Mouse (Mus musculus) naive thymus-derived CD4-positive, alpha-beta T cell, adult 2 months (primary cell): ENCODE results near the gene Sycn.
"Not testable (repeated sequence)": the region's sequence is repeated elsewhere in the genome, so short reads cannot be mapped to it uniquely, and the experiment has no call there.

Experiments
- DNase-seq: peaks from one replicate; pipeline ENCODE4 v3.0.0-alpha.2; 2011; ENCODE audit warnings: low read depth

Sycn gene

DNA sequence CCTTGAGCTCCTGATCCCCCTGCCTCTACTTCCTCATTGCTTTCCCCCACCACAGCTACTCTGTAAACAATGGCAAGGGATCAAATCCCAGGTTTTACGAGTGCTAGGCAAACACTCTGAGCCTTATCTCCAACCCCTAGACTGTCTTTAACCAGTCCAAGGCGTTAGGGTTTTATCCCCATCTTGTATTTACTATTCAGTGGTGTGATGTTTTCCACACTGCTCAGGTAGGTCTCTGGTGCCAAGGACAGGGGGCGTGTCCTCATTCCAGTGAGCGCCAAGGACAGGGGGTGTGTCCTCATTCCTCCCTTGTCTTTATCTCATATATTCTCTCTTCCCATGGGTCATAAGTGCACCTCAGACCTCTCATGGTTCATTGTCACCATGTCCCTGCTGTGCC lies at the start of gene Sycn:
Gene Sycn (plus strand): TSS at position 360 of the 400 bp plus-strand sequence.
- DNase-seq, result no peak

GRCm38 (mm10) chr7:28490903-28491302 lies 49.8 kb upstream of the Sycn start:
- DNase-seq, result peak; percentile 19

DNA sequence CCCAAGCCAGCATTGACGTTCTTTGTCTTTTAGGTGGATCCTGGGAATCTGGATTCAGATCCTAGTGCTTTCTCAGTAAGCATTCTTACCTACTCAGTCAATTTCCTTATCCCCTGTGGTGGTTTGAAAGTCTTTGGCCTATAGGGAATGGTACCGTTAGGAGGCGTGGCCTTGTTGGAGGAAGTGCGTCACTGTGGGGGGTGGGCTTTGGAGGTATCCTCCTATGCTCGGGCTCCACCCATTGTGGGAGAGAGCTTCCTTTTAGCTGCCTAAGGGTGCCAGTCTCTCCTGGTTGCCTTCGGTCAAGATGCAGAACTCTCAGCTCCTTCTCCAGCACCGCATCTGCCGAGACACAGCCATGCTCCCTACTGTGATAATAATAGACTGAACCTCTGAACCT lies 48.4 kb upstream of the Sycn start:
- DNase-seq, result no peak

DNA sequence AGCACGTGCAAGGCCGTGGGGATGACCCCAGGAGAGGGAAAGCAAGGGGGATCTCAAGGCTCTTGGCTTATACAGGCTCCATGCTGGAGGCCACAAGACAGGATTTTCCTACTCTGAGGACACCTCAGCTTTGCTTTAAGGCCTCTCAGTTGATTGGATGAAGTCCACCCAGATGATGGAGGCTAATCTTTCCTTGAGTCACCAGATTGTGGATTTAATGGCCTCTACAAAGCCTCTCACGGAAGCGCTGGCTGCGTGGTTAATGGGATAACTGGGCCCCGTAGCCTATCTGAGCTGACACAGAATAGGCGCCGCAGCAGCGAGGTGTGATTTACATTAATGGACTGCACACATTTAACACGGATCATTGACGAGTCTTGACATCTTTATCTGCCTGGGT lies 45.3 kb upstream of the Sycn start:
- DNase-seq, result no peak

- DNase-seq, result no peak
These were observed 35.1 kb upstream of the Sycn start for GRCm38 (mm10) chr7:28505585-28505984.

GRCm38 (mm10) chr7:28509121-28509520 lies 31.6 kb upstream of the Sycn start:
- DNase-seq, result not testable (repeated sequence)

GRCm38 (mm10) chr7:28510405-28510974 lies 30.2 kb upstream of the Sycn start, which contains the start of gene Ifnl2:
Gene Ifnl2, minus strand, starts transcription at chr7:28510455.
- DNase-seq, result not testable (repeated sequence)

GRCm38 (mm10) chr7:28511441-28511840 lies 29.2 kb upstream of the Sycn start:
- DNase-seq, result no peak

DNA sequence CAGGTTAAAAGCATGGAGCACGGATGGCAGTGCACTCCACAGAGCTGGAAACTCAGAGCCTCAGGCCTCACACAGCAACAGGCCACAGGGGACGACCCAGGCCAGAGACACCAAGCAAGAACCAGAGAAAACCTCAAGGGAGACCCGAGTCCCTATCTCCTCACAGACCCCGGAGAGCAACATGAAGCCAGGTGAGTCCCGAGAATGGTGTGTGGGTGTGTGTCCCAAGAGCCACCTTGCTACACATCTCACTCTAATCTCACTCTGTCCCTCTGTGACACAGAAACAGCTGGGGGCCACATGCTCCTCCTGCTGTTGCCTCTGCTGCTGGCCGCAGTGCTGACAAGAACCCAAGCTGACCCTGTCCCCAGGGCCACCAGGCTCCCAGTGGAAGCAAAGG lies 18.1 kb upstream of the Sycn start, which contains the start of gene Ifnl3:
Gene Ifnl3 (plus strand): TSS at position 301 of the 400 bp plus-strand sequence.
- not testable (repeated sequence) for DNase-seq

DNA sequence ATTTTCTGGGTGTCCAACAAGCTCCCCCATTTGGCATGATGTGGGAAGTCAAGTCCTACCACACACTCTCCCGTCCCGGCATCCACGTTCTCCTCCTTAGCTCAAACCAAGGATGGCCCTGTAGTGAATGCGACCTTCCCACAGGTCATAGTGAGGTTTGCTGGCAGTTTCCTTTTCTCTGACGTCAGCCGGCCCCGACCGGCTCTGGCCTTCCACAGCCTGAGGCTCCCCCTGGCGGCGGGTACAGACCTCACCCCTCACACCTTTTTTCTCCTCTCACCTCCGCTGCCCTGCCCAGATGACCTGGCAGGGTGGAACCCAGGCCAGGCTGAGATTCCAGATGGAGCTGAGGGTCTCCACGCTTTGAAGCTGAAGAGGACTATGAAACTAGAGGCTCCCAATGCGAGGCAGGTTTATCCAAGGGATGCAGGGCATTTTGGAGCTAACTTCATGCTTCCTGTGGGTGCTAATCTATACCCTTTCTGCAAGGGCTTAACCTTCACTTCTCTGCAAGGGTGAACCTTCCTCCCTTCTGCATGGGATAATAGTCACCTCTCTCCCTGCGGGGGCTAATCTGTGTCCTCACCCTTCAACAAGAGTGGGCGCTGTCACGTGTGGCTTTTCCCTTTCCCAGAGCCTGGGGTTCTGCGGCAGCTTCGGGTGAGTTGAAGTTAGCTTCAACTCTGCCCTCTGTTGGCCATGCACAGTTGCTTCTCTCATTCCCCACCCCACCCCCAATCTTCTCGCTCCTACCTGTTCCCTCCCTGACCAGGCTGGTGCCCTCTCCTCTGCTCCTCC lies 12.6 kb upstream of the Sycn start:
- peak; percentile 92 for DNase-seq

DNA sequence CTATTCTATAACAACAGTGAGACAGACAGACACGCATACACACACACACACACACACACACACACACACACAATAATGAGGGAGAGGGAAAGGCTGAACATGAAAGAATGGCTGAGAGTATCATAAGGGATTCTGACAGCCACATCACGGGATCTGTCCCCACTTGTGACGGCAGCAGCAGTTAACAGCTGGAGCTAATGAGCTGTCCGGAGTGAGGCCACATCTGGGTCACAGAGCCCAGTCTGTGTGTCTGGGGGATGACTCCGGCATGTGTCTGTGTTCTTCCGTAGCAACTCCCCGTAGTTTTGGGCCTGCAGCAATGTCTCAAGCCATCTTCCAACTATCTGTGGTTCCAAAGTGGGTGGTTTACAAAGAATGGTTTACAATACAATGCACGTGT lies 8.7 kb upstream of the Sycn start:
- no peak for DNase-seq

DNA sequence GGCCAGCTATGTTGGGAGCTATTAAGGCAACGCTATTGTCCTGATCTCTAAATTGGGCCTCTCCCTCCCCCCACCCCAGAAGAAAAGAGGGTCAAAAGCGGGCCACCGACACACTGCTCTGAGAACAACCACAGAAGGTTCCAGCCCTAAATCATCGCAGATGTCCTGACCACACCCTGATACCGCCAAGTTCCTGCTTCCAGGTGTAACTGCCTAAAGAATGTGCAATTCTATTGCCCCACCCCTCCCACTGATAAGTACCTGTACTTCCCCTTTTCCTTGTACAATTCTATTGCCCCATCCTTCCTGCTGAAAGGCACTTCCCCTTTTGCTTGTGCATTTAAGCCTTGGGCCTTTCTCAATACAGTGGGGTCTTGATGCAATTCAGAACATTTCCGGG lies 1.8 kb upstream of the Sycn start:
- not testable (repeated sequence) for DNase-seq

DNA sequence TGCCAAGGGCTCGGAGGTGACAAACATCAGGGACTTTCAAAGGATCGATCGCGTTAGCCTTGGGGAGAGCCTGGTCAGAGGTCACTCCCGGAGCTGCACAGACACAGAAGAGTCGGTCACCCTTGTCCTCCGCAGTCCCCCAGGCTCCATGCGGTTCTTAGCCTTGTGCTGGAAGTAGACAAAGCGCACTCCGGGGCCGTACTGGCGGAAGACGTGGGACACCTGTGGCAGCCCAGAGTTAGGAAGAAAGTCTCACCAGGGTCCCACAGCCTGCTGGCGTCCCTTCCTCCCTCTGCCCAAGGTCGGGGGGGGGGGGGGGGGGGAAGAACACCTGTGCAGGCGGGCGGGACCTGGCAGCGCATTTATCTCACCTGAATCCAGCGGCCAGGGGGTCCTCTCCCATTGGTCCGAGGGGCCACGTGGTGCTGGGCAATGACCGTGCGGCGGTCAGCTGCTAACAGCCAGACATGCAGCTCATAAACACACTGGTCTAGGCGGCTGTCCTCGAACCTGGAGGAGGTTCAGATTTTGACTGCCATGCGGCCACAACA lies 3.4 kb downstream of the Sycn start:
- no peak for DNase-seq

DNA sequence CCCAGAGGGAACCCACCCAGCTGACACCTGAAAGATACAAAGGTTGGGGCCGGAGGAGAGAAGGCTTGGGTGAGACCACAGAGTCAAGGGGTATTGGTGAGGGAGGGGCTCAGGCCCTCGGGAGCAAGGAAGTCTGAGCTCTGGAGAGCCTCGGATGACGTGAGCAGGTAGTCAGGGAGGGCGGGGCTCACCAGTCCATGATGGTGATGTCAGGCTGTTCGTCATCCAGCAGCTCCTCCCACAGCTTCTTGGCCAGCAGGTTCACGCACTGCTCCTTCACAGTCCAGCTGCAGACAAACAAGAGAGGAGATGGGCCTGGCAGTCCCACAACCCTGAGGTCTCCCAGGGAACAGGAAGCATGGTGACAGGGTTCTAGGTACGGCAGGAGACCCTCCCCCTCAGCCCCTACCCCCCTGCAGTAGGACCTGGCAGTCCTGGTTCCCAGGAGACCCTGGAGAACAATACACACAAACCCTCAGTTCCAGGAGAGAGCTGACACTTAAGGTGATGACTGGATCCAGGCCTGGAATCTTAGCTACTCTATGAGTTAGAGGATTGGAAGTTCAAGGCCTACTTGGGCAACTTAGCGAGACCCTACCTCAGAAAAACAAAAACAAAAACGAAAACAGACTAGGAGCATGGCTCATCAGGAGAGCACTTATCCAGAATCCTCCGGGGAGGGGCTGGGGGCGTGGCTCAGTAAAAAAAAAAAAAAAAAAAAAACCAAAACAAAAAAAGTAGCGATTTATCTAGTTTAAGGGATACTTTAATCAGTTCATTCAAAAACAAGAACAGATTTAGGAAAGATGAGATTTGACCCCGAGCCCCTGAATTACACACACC lies 4.6 kb downstream of the Sycn start:
- DNase-seq, result no peak

GRCm38 (mm10) chr7:28545891-28546210 lies 5.2 kb downstream of the Sycn start:
- no peak for DNase-seq

- DNase-seq, result no peak
These were observed 6.0 kb downstream of the Sycn start for GRCm38 (mm10) chr7:28546649-28547048.

DNA sequence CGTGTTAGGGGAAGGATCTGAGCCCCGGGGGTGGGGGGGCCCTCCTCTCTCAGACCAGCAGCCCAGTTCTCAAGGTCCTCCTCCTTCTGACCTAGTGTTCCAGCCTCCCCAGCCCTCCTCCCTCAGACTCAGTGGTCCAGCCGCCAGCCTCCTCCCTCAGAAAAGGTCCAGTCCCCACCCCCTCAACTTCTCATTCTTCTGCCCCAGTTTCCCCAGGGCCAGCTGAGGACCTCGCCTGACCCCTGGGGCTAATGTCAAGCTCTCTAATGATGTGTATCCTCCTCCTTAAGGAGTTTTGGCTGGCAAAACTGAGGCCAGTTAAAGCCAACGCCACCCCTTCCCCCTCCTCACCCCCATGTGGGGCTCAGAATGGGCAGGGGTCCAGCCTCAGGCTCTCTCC lies 6.5 kb downstream of the Sycn start, which contains the start of gene Nccrp1:
Gene Nccrp1 (minus strand): TSS at position 101 of the 400 bp plus-strand sequence.
- DNase-seq, result no peak

GRCm38 (mm10) chr7:28547628-28548027 lies 6.9 kb downstream of the Sycn start:
- DNase-seq, result no peak

GRCm38 (mm10) chr7:28553076-28553475 lies 12.4 kb downstream of the Sycn start:
- no peak for DNase-seq

- no peak for DNase-seq
These were observed 15.4 kb downstream of the Sycn start for GRCm38 (mm10) chr7:28555939-28556535.

GRCm38 (mm10) chr7:28557069-28557468 lies 16.4 kb downstream of the Sycn start:
- no peak for DNase-seq

DNA sequence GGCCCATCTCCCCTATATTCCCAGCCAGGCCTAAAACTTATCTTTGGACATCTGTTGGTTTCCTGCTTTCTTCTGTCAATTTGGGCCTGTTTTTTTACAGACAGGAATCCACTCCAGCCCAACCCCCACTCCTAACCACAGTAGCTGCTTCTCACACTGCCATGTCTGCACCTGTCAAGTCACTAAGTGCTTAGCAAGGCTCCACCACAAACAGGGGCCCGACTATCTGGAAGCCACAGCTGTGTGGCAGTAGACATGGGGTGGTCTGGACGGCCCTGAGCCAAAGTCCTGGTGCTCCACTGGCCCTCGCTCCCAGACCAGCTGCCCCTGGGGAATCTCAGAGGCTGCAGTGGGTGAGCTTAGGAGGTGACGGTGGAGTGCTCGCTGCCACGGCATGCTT lies 17.0 kb downstream of the Sycn start:
- DNase-seq, result peak; percentile 53
